Mouse (Mus musculus): ENCODE measurements at regions not wholly inside any gene's neighbourhood (a gene's known extent, or its start where the extent isn't known, plus 50 kb on each side); places are given as distances from the start of the nearest gene placed in this dataset.

DNA sequence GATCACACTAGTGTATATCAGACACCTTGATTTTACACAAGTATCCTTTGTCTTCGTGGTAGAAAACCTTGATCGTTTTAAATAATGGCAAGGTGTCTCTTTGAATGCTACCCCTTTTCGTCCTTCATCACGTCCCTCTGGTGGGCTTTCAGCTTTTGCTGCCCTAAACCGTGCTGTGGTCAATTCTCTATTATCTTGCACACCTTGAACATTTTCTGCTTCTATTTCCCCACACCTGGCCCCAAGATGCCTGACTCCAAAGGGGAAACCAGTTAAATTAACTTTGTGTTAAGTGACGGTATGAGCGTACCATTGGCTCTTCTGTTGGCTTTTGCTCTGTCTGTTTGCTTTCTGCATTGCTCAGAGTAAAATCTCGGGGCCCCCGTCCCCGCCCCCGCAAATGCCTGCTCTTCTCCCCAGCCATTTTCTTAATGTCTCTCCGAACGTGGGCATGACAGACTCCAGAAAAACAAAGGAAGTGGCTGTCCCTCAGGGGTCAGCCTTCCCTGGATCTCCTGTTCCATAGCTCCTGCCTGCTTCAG, 74.2 kb upstream of the Zfp217 start:
- DNase-seq (ENCODE audit: low spot score in 2 of 2), result no peak
- intact Hi-C loops (cut with DNase I), result loop anchor here (5.0 kb wide), 1 partner anchor 90 kb away; no protein-coding TSS in a partner anchor

DNA sequence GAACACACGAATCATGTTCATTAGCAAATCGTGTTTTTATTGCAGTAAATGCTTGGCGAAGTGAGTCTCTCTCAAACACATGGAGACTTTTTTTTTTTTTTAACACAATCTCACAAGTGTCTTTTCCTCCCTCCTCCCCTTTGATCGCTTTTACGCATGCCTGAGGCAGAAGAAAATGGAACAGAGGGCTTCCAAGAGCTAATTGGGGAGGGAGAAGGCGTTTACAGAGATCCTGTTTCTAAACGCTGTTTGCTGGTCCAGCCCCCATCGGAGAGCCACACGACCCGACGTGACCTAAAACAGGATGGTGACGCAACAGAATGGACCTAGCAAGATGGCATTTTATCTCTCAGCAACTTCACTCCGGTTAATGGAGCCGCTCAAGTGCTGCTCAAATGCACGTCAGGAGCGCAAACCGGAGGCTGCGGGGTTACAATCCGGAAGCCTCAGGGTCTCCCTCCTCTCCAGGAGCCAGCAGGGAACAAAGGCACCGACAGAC, 73.0 kb upstream of the Zfp217 start:
- intact Hi-C loops (cut with DNase I), result loop anchor here (5.0 kb wide), 1 partner anchor 89 kb away; no protein-coding TSS in a partner anchor
- peak; percentile 26 to 55 for DNase-seq (ENCODE audit: low spot score in 2 of 2)

DNA sequence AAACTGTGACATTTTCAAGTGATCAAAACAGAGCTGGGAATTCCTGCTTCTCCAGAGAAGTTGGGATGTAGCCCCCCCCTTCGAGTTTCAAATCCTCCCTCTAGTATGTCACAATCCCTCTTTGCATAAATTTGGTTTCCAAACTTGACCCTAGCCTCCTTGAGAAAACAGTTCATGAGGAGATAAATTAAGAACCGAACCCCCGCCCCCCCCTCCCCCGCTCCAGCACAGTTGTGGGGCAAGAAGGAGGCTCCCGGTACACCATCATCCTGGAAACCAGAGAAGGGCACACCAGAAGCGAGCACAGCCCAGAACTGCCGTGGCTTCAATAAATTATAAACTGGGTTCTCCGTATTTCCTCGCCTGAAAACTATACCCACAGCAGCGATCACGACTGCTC, 72.5 kb upstream of the Zfp217 start:
- no peak for DNase-seq (ENCODE audit: low spot score in 2 of 2)
- intact Hi-C loops (cut with DNase I), result loop anchor here (5.0 kb wide), 1 partner anchor 88 kb away; no protein-coding TSS in a partner anchor

DNA sequence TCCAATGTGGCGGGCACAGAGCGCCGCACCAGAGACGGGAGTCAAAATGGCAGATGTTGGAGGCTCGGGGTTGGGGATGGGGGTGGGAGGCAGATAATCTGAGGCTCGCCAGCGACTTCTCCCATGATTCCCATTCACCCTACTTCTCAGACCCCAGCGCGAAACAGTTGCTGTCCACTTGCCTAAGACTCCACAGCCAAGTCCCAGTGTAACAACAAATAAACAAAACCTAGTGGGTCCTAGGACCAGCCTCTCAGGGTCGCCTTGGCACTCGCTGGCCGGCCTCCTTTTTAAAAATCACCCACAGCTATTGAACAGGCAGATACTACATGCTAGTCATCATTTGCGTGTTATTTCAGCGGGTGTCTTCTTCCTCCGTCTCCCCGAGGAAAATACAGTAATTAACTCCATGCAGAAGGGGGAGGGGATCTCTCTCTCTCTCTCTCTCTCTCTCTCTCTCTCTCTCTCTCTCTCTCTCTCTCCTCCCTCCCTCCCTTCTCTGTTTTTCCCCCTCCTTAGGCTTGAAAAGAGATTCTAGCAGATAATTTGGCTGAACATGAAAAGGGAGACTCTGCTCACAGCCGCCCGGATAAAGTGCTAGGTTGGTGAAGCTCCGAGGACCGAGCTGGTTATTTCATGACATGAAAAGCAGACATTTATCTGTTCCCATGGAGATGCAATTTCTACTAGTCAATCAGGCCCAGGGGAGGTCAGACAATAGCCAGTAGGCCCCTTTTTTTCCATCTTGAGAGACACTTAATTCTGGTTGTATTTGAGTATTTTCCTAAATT, 71.9 kb upstream of the Zfp217 start:
- intact Hi-C loops (cut with DNase I), result loop anchor here (2.0 to 5.0 kb wide), 3 partner anchors 35 to 102 kb away; no protein-coding TSS in a partner anchor
- peak in 1 of 2 experiments; percentile 27 for DNase-seq (ENCODE audit: low spot score in 2 of 2)

DNA sequence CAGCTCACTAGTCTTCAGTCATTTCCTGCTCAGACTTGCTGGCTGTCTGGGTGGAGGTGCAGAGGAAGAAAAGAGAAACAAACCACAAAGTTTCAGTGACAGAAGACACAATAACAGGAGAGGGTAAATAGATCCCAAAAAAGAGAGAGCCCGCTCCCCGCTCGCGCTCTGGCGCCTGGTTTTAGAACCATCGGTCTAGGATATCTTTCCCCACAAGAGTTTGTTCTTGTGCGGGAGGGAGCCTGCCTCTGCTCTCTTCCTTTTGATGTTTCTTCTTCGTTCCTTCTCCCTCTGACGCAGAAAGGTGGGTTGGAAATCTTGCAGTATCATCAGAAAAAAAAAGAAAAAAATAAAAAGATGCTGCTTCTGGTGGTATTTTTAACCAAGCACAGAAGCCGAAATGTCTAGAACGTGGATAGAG, 71.3 kb upstream of the Zfp217 start:
- peak; percentile 17 to 45 for DNase-seq (ENCODE audit: low spot score in 2 of 2)
- intact Hi-C loops (cut with DNase I), result loop anchor here (2.0 to 5.0 kb wide), 2 partner anchors 34 to 103 kb away; no protein-coding TSS in a partner anchor

DNA sequence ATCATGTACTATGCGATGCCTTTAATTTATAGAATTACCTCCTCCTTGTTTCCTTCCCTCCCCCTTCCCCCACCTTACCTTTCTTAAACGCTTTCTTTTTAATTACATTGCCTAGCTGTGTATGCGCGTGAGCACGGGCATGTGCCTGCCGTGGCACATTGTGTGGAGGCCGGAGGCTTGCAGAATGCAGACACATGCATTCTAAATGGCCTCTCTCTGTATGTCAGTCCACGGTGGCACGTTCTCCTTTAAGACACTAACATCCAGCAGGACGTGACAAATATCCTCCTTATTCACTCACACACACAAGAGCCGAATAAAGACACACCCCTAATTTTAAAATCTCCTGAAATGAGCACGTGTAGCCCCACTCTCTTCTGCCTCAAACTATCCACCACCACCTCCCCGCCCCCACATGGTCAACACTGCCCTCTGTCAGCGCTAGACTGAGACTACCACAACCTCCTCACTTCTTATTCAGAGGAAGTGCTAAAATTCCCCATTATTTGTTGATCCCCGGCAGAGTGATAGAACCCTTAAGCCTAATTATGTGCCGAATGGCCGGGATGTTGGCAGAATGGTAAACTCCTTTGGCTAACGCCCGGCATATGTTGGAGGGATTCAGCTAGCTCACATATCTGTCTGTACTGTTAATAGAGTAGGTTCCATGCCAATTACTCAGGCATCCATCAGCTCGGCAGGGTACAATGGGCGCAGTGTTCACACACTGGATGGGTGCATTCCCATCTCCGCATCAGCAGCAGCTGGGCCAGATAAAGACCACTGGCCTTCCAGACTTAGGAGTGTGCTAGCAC, 70.5 kb upstream of the Zfp217 start:
- intact Hi-C loops (cut with DNase I), result loop anchor here (2.0 to 5.0 kb wide), 2 partner anchors 34 to 104 kb away; no protein-coding TSS in a partner anchor
- peak; percentile 55 to 57 for DNase-seq (ENCODE audit: low spot score in 2 of 2)

DNA sequence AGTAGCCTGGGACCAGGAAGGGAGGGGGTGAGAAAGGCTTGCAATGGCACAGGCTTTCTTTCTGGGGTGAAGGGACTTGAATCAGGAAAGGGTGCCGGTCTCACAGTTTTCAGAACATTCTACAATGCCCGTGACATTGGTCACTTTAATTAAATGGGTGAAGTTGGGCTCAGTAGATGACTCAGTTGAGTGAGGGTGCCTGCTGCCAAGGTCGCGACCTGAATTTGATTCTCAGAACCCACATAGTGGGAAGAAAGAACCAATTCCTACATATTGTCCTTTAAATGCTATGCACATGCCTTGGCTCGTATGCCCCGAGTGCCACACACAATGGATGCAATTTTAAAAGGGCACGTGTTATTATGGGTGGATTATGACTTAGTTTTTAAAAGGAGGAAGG, 68.4 kb upstream of the Zfp217 start:
- intact Hi-C loops (cut with DNase I), result loop anchor here (5.0 kb wide), 1 partner anchor 106 kb away; no protein-coding TSS in a partner anchor
- no peak for DNase-seq (ENCODE audit: low spot score in 2 of 2)

DNA sequence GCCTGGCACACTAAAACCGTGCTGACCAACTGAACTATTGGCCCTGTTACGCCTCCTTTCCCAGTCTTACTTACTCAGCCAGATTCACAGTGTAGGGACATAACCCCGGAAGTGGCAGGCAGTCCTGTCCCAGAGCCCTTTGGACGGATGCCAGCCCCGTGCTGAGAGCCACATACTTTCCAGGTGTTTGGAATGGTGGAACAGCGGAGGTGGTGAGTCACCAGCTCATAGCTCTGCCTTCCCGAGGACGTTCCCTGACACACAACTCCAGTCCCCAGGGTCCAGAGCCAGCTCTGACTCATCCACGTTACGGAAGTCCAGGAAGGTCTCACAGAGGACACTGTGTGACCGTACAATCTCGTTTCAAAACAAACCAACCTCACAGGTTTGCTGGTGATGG, 61.2 kb upstream of the Zfp217 start:
- DNase-seq (ENCODE audit: low spot score in 2 of 2), result no peak
- intact Hi-C loops (cut with DNase I), result no loop called here

DNA sequence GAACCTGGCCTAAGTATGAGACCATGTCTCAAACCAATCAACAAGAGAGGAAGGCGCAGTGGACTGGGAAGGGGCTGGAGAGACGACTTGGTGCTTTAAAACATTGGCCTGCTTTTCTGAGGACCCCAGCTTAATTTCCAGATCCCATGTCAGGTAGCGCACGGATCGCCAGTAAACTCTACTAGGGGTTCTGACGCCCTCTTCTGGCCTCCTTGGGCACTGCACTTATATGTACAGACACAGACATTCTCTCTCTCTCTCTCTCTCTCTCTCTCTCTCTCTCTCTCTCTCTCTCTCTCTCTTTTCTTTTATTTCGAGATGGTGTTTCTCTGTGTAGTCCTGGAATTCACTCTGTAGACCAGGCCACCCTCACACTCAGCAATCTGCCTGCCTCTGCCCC, 60.0 kb upstream of the Zfp217 start:
- no peak for DNase-seq (ENCODE audit: low spot score in 2 of 2)
- intact Hi-C loops (cut with DNase I), result no loop called here

DNA sequence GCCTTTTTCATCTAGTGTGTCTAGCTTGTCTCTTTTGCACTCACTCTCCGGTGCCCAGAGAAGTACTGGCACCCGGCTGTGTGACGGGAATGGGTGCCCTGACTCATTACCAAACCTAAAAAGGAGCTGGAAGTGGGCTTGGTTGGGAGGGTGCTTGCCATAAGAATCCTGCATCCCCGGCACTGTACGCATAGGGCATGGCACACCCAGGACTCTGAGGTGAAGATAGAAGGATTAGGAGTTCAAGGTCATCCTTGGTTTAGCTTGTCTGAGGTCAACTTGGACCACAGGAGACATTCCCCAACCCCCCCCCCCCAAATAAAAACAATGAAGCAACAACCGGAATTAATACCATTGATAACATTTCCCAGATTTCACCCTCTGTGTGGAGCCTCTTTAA, 59.5 kb upstream of the Zfp217 start:
- intact Hi-C loops (cut with DNase I), result no loop called here
- DNase-seq (ENCODE audit: low spot score in 2 of 2), result no peak

DNA sequence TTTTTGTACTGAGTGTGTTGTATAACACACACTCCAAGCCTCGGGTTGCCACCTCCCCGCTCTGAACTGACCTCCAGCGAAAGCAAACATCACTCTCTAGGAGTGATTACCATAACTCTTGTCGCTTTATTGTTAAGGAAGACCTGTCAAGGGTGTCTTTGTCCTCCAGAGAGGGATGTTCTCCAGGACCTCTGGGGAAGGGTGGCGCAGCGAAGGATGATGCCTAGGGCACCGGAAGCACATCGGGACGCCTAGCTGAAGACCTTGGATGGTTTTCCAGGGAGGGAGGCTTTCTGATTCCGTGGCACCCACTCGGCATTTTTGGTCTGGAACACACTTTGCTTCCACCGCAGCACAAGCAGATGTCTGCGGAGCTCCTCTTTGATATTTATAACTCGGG, 59.0 kb upstream of the Zfp217 start:
- DNase-seq (ENCODE audit: low spot score in 2 of 2), result no peak
- intact Hi-C loops (cut with DNase I), result no loop called here

DNA sequence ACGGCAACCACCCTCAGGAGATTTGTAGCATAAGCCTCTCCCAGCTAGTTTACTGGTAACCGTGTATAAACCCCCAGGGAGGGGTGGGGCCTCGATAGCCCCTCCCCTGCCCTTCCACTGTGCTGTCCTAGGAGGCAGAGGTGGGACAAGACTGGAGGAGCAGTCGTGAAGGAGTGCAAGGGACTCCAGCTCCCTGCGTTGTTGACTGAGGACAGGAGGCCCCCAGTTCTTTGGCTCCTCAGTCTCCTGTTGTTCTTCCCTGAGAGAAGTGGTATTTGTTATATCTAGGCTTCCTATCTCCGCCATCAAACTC, 58.5 kb upstream of the Zfp217 start:
- intact Hi-C loops (cut with DNase I), result no loop called here
- DNase-seq (ENCODE audit: low spot score in 2 of 2), result no peak

DNA sequence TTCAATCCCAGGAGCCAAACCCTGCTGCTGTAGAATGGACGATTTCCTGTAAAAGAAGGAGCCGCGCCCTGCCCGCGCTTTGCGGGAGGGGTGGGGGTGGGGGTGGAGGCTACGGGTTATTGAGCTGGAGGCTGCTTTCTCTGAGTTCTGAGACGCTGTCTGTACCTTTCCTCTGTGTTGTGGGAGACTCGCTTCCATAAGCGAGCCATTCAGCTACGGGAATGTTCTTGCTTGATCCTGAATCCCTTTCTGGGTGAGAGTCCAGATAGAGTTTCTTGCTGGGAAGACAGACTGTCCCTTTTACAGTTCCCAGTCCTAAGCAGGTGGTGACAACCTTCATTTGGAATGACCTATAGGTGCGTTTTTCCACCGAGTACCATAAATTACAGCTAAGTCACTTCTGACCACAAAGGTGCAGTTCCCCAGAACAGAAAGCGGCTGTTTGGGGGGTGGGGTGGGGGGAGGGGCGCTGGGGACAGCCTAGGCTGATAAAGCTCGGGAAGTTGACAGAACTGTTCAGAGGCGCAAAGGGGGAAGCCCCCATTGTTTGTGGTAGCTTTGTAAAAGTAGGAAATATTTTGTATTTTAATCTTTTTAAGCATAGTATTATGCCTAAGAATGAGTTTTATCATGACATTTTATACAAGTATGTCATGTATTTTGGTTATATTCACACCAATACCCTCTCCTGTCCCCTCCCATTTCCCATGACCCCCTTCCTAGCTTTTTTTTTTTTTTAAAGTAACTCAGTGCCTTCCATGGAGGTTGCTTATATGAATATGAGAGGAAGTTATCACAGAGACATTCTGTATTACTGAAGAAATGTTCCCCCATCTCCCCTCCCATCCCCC, 57.9 kb upstream of the Zfp217 start:
- intact Hi-C loops (cut with DNase I), result no loop called here
- DNase-seq (ENCODE audit: low spot score in 2 of 2), result no peak

DNA sequence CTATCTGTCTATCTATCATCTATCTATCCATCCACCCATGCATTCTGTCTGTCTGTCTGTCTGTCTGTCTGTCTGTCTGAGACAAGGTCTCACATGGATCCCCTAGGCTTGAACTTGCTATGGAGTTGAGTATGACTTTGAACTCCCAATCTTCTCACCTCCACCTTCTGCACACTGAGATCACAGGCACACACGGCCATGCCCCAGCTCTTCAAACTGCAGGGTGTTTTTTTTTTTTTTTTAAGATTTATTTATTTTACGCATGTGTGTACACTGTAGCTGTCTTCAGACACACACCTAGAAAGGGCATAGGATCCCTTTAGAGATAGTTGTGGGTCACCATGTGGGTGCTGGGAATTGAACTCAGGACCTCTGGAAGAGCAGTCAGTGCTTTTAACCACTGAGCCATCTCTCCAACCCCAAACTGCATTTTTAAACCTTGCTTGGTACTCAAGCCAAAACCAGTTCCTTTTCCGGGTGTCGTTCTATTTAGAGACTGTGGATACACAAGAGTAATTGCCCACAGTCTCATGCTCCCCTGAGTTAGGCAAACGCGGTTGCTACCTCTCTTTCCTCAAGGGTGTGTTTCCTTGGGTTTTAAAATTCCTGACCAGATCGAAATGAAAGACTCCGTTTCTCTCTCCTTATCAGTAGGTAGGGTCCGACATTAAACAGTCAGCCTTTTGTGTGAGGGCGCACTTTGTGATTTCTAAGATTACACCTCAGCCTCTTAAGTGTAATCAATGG, 57.0 kb upstream of the Zfp217 start:
- intact Hi-C loops (cut with DNase I), result no loop called here
- no peak for DNase-seq (ENCODE audit: low spot score in 2 of 2)

DNA sequence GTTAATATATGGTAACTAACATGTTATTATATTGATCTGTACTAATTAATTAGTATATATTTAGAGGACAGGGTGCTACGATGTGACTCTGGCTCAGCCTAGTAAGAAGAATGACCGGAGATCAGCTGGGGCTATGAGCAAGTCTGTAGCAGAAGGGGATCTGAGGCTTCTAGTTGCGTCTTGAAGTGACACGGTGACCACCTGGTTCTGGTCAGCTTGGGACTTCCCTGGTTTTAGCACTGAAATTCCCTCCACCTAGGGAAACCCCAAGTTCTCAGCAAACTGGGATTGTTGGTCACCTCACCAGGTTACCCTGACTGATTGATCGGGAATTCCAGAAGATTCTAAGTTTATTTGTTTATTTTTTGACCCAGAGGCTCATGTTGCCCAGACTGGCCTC, 55.6 kb upstream of the Zfp217 start:
- DNase-seq (ENCODE audit: low spot score in 2 of 2), result no peak
- intact Hi-C loops (cut with DNase I), result no loop called here

DNA sequence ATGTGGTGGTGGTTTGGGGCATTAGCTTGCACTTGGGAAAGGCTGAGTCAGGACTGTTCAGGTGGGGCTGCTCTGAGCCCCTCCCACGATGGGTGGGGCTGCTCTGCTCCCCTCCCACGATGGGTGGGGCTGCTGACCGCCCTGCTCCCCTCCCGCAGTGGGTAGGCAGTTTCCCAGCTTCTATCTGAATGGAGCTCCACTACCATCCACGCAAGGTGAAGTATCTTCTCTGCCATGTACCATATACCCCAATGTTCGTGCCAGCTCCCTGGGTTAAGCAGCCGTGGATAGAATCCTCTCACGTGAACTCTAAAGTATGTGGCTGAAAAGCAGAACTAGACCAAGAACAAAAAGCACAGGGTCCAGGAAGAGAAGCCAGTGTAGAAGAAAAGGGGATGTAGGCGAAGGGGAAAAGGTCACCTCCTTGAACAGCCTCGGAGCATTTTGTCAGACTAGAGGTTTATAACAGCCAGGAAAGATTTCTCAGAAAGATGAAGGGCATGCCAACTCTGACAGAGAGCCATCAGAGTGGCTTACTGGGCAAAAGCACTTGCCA, 54.0 kb upstream of the Zfp217 start:
- DNase-seq (ENCODE audit: low spot score in 2 of 2), result no peak
- intact Hi-C loops (cut with DNase I), result no loop called here
